Mouse (Mus musculus) spleen, adult 2 months (tissue): ENCODE results near the gene Mapkap1.

Experiments
- CTCF ChIP-seq: fragments of 200-500 bp; IDR thresholded peaks from 2 replicates; pipeline ENCODE4 v1.5.1; 2011; ENCODE audit warnings: mild to moderate bottlenecking, inconsistent platforms; ENCODE audit not compliant: insufficient read depth, insufficient read length, insufficient replicate concordance; ENCODE audit errors: extremely low read depth
- POLR2A ChIP-seq: fragments of 200-500 bp; IDR thresholded peaks from 2 replicates; pipeline ENCODE4 v1.6.1; 2011; ENCODE audit warnings: low read depth, low read length, inconsistent platforms

- no peak for TF ChIP-seq CTCF
- no peak for TF ChIP-seq POLR2A
Measured at GRCm38 (mm10) chr2:34547516-34547915, 140.9 kb downstream of the Mapkap1 start.
